Mouse (Mus musculus): ENCODE results near the gene Dalrd3.
A peak's percentile ranks its signal among the peaks of the same experiment; 100 is the strongest.

- TF ChIP-seq CTCF (IDR thresholded peaks at IDR 0.05; ENCODE audit: low read depth) = peak; percentile 89
- TF ChIP-seq EP300 (IDR thresholded peaks at IDR 0.05; ENCODE audit: low read depth) = 0 out of 2 replicates have a peak, but pooled peaks have one; percentile 53
These were observed 2.6 kb upstream of the Dalrd3 start, which contains the start of gene Ndufaf3 for GRCm38 (mm10) chr9:108566815-108567776.

All from heart, postnatal 0 days (tissue).